Mouse (Mus musculus) lung, adult 18-20 months (tissue): ENCODE measurements around the gene Irf2bpl.

Experiments used
- DNase-seq, 2 experiments: peaks; one replicate each; pipeline ENCODE4 v3.0.0; 2022; ENCODE audit warnings: mixed read lengths in 2 of 2

The Irf2bpl gene

DNA sequence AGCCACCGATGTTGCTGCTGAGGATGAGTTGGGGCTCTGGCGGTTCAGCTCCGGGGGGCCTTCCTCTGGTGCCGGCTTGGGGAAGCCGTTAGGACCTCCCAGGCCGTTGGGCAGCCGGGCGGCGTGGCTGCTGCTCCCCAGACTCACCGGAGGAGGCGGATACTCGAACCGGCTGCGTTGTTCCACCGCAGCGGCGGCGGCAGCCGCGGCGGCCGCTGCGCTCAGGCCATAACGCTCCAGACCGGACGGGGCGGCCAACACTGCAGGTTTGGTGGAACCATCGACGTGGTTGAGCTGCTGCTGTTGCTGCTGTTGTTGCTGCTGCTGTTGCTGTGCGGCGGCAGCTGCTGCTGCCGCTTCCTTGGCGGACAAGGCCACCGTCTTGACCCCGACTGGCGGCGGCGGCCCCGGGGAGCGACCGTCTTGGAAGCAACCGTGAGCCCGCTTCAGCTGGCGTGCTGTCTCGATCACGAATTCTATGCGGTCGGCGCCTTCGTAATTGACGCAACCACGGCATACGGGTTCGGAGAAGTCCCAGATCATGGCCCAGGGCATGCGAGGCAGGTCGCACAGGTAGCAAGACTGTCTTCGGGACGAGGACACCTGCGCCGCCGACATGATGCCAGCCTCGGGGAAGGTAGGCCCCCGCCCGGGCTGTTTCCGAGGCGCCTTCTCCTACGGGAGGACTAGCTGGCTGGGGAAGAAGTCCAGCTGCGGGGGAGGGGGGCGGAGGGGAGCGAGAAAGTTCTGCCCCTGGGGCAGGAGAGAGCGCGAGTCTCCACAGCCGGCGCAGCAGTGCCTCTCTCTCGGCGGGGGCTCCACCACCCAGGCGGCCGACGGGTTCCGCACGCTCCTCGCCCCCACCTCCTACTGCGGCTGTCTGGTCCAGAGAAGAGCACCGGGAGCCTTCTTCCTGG, 1.1 kb downstream of the Irf2bpl start:
- DNase-seq = peak; percentile 70 to 78

GRCm38 (mm10) chr12:86883019-86883279, 1.6 kb downstream of the Irf2bpl start:
- no peak for DNase-seq

DNA sequence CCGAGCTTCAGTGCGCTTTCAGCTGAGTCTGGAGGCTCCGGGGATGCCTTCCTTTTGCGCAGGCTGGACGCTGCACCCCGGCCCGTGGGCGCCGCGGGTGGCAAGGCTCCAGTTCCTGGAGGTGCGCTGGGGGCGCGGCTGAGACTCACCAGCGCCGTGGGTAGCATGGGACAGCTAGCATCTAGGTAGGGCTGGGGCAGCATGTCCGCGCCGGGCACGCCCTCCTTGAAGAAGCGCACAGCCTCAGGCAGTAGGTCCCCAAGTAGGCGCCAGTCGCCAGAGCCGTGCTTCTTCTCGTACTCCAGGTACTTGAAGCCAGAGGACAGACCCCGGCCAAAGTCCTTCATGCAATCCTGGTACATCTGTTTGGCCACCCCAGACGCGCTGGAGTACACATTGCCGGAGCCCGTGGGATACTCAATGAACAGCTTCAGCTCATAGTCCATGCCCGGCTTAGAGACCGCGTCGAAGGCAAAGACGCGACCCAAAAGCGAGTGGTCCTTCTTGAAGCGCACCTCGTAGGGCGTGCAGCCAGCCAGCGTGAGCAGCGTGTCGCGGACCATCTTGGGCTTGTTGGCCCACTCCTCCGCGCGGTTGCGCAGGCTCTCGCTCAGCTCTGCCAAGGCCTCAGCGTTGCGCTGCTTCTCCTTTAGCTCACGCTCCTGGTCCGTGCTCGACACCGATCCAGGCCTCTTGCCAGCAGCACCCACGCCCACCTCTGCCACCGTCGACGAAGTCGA, 2.1 kb downstream of the Irf2bpl start:
- peak; percentile 76 to 83 for DNase-seq

- no peak for DNase-seq
Observed at GRCm38 (mm10) chr12:86881809-86882278, 2.8 kb downstream of the Irf2bpl start.

DNA sequence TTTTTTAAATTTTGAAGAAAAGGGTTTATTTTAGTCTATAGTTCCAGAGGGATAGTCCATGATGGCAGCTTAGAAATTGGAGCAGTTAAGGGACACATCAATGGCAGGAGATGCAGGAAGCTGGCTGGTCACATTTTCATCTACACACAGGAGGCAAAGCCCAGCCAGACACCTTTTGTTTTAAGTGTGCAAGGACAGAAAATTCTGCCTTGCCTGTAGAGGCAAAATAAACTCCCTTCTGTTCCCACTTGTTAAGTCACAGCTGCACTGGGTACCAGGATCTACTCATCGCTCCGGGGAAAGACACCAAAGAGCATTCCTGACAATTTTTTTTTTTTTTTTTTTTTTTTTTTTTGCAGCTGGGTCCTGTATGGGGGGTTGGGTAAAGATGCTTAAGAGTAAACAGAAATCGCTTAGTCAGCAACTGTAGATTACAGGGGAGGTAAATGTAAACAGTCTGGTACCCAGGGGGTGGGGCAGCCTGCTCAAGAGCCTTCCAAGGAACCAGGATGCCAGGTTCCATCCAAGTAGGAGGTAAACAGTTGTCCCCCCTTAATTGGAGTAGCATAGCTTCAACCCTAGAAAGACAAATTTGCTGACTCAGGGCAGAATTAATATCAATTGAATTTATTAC, 4.4 kb downstream of the Irf2bpl start:
- no peak for DNase-seq

DNA sequence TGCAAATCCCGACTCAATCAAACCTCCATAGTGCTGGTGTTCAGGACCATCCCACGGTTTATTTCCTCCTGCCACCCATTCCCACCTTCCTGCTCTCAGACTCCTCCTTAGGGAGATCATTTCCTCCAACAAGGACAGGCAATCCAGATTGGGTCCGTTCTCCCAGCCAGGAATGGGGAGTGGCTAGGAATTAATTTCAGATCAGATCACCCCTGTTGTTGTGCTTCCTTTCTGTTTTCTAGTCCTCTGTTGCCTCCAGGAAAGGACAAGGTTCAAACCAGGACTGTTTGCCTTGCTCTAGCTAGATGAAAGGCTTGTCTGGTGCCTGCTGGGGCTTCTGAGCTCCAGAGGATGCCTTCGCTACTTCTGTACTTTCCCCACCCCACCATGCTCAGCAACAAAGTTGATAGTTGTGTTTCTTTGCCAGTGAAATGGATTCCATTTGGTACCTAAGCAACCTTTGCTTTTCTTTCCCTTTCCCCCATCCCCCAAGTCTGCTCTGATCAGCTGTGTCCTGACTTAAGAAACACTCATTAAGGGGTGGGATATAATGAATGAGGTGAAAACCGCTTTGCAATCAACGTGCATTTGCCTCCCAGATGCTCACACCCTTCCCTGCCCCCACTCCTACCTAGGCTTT, 5.0 kb downstream of the Irf2bpl start:
- no peak for DNase-seq

DNA sequence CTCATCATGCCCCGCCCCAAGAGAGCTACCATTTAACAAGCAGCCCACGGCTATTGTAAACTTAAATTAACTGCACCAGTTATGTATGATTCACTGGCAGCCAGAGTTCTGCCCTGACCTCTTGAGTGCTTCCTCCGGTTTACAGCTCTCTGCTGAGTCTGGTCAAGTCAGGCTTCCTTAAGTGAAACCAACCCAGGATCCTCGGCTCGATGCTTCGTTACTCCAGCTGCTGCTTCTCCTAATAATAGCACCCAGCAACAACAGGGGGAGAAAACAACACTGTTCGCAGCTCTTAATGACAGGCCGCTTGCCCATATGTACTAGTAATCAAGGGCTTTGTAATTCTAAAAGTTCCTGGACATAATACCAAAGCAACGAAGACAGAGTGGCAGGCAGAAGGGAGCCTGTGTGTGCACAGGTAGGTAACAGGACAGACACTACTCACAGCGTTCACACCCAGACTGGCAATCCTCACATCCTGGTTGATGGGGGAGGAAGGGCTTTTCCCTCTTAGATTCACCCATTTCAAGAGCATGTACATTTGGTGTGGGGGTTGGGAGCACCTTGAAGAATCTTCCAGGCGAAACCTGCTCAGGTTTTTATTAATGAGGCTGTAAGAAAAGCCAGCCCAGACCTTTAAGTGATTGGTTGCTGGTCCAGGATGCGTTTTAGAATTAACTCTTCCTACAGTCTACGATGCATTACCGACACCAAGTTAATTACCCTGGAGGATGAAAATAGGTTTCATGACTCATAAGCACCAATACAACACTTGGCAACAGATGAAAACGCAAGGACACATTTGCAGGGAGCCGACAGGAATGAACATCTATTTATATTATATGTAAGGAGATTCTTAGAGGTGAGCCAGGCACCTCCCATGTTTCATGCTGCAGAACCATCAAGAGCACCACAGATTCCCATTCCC, 5.9 kb downstream of the Irf2bpl start:
- DNase-seq = no peak

DNA sequence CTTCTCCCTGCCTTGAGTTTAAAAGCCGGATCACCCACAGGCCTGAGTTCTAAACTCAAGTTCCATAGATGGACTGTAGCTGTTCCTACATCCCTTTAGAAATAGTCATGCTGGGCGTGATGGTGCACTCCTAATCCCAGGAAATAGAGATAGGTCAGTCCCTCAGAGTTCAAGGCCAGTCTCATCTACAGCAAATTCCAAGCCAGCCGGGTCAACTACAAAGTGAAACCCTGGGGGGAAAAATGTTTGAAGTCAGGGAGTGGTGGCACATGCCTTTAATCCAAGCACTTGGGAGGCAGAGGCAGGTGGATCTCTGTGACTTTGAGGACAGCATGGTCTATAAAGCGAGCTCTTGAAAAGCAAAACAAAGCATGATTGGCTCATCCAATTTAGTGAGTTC, 7.6 kb downstream of the Irf2bpl start:
- DNase-seq = no peak

- DNase-seq = no peak
Observed at GRCm38 (mm10) chr12:86876116-86876515, 8.5 kb downstream of the Irf2bpl start.

DNA sequence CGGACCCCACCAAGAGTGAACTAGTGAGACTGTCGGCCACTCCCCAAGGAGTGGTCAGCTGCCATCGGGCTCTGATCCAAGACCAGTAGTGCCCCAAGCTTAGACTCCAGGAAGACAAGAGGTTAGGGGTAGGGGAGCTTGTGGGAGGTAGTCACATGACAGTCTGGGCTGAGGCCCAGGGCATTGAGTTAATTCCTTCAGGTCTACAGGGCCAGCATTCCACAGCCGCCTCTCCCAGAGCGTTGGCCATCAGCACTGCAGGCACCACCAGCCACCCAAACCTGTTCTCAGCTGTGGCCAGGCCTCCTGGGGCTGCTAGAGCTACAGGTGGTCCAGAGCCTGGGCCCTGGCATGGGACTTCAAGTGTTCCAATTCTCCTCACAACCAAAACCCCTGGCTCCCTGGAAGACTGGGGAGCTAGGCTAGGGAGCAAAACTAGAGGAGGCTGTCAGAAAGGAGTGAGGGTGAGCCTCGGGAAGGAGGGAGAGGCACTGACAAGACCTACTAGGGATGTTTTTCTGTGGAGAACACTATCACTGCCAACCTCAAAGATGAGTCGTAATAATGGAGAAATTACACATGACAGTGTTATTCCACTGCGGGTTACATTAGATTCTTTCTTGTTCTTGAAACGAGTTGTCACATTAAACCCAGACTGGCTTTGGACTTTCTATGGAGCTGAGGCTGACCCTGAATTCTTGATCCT, 12.1 kb downstream of the Irf2bpl start:
- DNase-seq = peak; percentile 84 to 88

- DNase-seq = peak in 1 of 2 experiments; percentile 42
Observed at GRCm38 (mm10) chr12:86871666-86872334, 12.8 kb downstream of the Irf2bpl start.

DNA sequence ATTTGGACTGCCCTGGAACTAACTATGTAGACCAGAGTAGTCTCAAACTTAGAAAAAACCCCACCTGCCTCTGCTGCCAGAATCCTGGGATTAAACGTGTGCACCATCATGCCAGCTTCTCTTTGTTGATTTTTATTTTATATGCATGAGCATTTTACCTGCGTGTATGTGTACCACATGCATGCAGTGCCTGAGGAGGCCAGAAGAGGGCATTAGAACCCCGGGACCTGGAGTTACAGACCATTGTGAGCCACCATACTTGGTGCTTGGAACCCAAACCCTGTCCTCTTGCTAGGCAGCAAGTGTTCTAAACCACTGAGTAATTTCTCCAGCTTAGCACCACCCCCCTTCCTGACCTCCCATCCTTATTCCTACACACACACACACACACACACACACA, 13.6 kb downstream of the Irf2bpl start:
- no peak for DNase-seq

GRCm38 (mm10) chr12:86869761-86870160, 14.8 kb downstream of the Irf2bpl start:
- DNase-seq = no peak

DNA sequence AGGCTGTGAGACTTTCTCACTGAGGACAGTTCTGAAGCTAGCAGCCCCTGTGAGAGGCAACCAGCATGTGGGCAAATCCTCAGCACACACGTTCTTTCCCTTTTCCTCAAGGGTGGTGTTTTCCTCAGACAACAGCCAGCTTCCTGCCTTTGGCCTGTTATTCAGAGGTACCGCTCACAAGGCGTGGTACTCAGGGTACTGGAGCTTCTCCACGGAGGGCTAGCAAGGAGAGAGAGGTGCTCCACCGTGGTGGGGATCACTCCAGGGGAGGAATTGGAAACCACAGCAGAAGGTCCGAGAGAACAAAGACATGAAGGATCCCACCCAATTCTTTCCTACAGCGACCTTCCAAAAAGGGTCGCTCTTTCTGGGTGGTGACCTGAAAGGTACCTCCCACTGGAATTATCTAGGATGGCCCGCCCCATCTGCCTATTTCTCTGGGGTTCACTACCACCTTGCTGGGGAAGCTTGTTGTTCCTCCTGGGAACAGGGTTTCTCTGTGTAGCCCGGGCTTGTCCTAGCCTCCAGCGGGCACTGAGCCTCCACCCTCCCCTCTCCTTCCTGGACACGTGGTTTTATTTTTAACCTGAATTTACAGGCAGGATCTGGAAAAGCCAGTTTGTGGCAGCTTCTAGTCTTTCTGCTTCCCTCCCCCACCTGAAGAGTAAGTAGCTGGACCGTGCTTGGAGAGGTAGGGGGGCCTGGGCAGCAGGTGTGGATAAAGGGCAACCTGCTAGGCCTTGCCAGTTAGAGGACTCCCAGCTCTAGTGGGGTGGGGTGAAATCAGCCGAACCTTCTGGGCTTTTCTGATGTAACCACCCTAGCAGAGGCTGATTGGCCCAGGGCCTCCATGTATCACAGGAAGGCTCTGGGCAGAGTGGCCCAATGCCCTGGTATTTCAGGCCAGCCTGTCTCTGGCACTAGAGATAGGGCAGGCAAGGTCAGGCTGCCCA, 17.1 kb downstream of the Irf2bpl start:
- DNase-seq = peak; percentile 79 to 89

GRCm38 (mm10) chr12:86864316-86865020, 20.1 kb downstream of the Irf2bpl start:
- DNase-seq = no peak

DNA sequence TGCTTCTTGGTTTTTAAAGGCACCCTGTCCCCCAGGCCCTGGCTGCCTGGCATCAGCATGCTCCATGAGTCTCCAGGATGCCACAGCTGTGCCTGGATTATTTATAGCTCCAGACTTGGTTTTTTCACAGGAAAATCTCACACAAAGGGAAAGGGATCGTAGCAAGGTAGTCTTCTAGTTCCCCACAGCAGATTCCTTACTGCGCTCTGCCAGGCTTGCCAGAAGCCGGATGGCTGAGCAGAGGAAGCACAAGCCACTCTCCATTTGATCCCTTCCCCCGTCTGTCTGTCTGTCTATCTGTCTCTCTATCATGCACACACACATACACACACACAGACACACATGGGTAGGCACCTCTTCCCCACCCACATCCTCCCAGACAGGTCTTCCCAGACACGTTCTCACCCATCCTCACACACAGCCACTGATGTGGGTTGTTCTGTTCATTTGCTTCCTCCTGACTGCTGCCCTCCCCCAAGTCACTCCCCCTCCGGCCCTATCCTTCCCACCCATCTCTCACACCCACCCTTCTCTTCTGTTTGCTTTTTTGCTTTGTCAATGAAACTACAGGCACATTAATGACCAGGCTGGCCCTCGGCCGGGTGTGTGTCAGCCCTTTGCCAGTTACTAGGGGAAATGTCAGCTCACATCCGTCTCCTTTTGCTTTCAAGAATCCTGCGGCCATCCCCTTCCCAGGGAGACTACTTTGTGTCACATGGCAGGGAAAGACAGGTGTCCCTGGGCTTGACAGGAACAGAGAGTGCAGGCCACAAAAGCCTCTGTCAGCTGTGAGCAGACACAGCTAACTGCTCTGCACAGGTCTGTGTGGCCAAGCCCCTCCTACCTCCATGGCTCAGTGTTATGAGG, 24.4 kb downstream of the Irf2bpl start:
- DNase-seq = peak in 1 of 2 experiments; percentile 30

DNA sequence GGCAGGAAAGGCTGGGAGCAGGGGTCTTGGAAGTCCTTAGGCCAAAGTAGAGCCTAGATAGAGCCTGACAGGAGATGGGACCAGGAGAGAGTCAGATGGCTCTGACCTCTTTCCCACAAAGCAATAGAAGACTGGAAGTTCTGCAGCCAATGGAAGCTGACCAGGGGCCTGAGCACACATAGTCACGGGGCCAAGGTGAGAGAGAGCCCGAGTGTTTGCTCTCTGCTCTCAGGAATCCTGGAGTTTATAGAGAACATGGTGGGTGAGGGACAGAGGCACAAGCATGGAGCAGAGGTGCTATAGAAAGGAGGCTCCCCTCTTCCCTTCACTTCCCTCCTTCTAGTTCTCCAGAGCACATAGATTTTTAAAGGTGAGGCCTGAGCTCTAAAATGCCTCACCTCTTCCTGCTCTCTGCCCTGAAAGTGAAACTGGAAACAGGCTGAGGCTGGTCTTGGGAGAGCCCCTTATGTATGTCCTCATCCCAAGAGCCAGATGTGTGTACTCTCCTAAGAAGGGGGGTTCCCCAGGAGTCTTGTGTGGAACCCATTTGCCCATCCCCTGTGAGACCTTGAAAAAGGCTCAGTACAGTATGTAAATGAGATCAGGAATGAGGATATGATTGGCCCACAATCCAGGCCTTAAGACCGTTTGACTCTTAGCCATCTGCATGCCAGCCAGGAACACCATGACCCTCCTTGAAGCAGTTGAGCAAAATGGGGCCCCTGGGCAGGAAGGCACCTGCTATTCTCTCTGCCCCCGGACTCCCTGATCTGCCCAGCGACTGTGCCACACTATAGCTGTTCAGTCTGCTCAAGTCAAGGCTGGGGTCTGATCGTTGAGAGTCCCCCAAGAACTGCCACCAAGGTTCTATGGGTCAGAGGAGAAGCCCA, 25.4 kb downstream of the Irf2bpl start:
- peak in 1 of 2 experiments; percentile 62 for DNase-seq
